Mouse (Mus musculus) midbrain, postnatal 0 days (tissue): Measurements from ENCODE around the gene Pitx3. TPM values are rescaled to one million over a fixed set of nuclear protein-coding genes. Genes with fewer than 3 reads are reported as not detected.

Experiments
- ATAC-seq: fragments of 200-750 bp; cut with Nextera tagmentation; 2 replicates; pipeline ENCODE4 v1.8.0; 2017; ENCODE audit warnings: moderate number of reproducible peaks, mild to moderate bottlenecking, moderate TSS enrichment, moderate library complexity; ENCODE audit not compliant: low FRiP score
- DNase-seq: peaks from one replicate; pipeline ENCODE4 v3.0.0-alpha.2; 2015; ENCODE audit warnings: low spot score
- H3K27ac ChIP-seq: fragments of 300-500 bp; sonication (generic); 2 replicates; pipeline ENCODE4 v1.5.1; 2014; ENCODE audit warnings: low read depth, mild to moderate bottlenecking, low read length, mixed read lengths
- H3K27me3 ChIP-seq: fragments of 300-500 bp; sonication (generic); 2 replicates; pipeline ENCODE4 v1.6.1; 2014; ENCODE audit warnings: low read length, control low read depth, mixed read lengths; ENCODE audit not compliant: insufficient read depth
- H3K36me3 ChIP-seq: fragments of 300-500 bp; sonication (generic); 2 replicates; pipeline ENCODE4 v1.6.1; 2014; ENCODE audit warnings: low read length, control low read depth, mixed read lengths; ENCODE audit not compliant: insufficient read depth
- H3K4me1 ChIP-seq: fragments of 300-500 bp; sonication (generic); 2 replicates; pipeline ENCODE4 v1.6.1; 2014; ENCODE audit warnings: mild to moderate bottlenecking, control low read depth, antibody characterized with exemption, low read length, mixed read lengths; ENCODE audit not compliant: insufficient read depth
- H3K4me2 ChIP-seq: fragments of 300-500 bp; sonication (generic); 2 replicates; pipeline ENCODE4 v1.6.1; 2014; ENCODE audit warnings: low read depth, mild to moderate bottlenecking, low read length, mixed read lengths; ENCODE audit not compliant: poor library complexity, severe bottlenecking
- H3K4me3 ChIP-seq: fragments of 300-500 bp; sonication (generic); 2 replicates; pipeline ENCODE4 v1.5.1; 2014; ENCODE audit warnings: low read depth, mild to moderate bottlenecking, low read length, moderate library complexity
- H3K9ac ChIP-seq: fragments of 300-500 bp; sonication (generic); replicated peaks from 2 replicates; pipeline ENCODE4 v1.6.1; 2014; ENCODE audit warnings: mild to moderate bottlenecking, low read length, moderate library complexity, mixed read lengths; ENCODE audit not compliant: poor library complexity, severe bottlenecking
- H3K9me3 ChIP-seq: fragments of 300-500 bp; sonication (generic); 2 replicates; pipeline ENCODE4 v1.6.1; 2016; ENCODE audit warnings: low read length, control low read depth
- CTCF ChIP-seq: IDR thresholded peaks from 2 replicates; pipeline ENCODE4 v1.5.1; 2016; ENCODE audit warnings: antibody characterized with exemption, mild to moderate bottlenecking
- WGBS: fragments of 180-500 bp; shearing (Covaris S2); extraction: QIAGEN DNeasy Blood & Tissue Kit; methylation state at CpG from one replicate; pipeline ENCODE4 v1.1.7; 2014; 5-methylcytosine and 5-hydroxymethylcytosine counted together
- polyA plus RNA-seq: library from polyadenylated mRNA; unstranded; fragments of >200 nt; fragmentation: Nextera tagmentation; extraction: Ambion mirVana; gene quantifications from 2 replicates; pipeline ENCODE4 v1.2.1, GENCODE M21; 2015
- total RNA-seq: library from RNA; depleted of rRNA; stranded (reverse); fragments of >200 nt; gene quantifications from 2 replicates; pipeline ENCODE4 v1.2.3, GENCODE M21; 2014; rRNA removed

Pitx3 gene
- 1.9 and 3.1 TPM in 2 replicates for total RNA-seq
- 2.5 and 2.7 TPM in 2 replicates for polyA plus RNA-seq

GRCm38 (mm10) chr19:46147511-46148371 lies at the start of gene Pitx3:
Pitx3 (minus strand) TSS chr19:46148326.
- Histone ChIP-seq H3K36me3 (no peaks in the 10 kb centered on the region), H3K4me3 (peak within 1 kb of the TSS; percentile 48), H3K9me3 (no peaks in the 10 kb centered on the region), H3K4me1 (peaks cover 9% of the 10 kb centered on the region), H3K27me3 (peaks cover 52% of the 10 kb centered on the region), H3K4me2 (peak within 1 kb of the TSS; percentile 100), H3K9ac (peak within 1 kb of the TSS; percentile 36; the same call in 1 of the 2 replicates), H3K27ac (no peak within 1 kb of the TSS)
- no peak for ATAC-seq
- WGBS: 1% methylated on average over 44 of the region's 47 CpGs
- DNase-seq: no peak
- no peak for TF ChIP-seq CTCF

- 80% methylated on average over 2 of the region's 2 CpGs for WGBS
- Histone ChIP-seq H3K27me3 (no peaks in the 10 kb centered on the region), H3K4me3 (no peak overlapping the region), H3K9me3 (no peaks in the 10 kb centered on the region), H3K9ac (no peak overlapping the region), H3K4me2 (no peak overlapping the region), H3K4me1 (no peaks in the 10 kb centered on the region), H3K27ac (no peak overlapping the region), H3K36me3 (no peaks in the 10 kb centered on the region)
- DNase-seq (no peak), ATAC-seq (no peak)
- TF ChIP-seq CTCF: no peak
These were observed 39.1 kb upstream of the Pitx3 start for GRCm38 (mm10) chr19:46187203-46187602.

GRCm38 (mm10) chr19:46186611-46187010 lies 38.5 kb upstream of the Pitx3 start:
- Histone ChIP-seq H3K4me1 (no peaks in the 10 kb centered on the region), H3K4me2 (no peak overlapping the region), H3K27ac (no peak overlapping the region), H3K9ac (no peak overlapping the region), H3K27me3 (no peaks in the 10 kb centered on the region), H3K4me3 (no peak overlapping the region), H3K36me3 (no peaks in the 10 kb centered on the region), H3K9me3 (no peaks in the 10 kb centered on the region)
- ATAC-seq (no peak), DNase-seq (no peak)
- TF ChIP-seq CTCF: no peak
- 60% methylated on average over 3 of the region's 3 CpGs for WGBS

GRCm38 (mm10) chr19:46182241-46182640 lies 34.1 kb upstream of the Pitx3 start:
- Histone ChIP-seq H3K4me2 (no peak overlapping the region), H3K4me3 (no peak overlapping the region), H3K4me1 (no peaks in the 10 kb centered on the region), H3K27me3 (no peaks in the 10 kb centered on the region), H3K9ac (no peak overlapping the region), H3K27ac (no peak overlapping the region), H3K36me3 (no peaks in the 10 kb centered on the region), H3K9me3 (no peaks in the 10 kb centered on the region)
- no peak for TF ChIP-seq CTCF
- ATAC-seq (no peak), DNase-seq (no peak)
- 89% methylated on average over 3 of the region's 3 CpGs for WGBS

GRCm38 (mm10) chr19:46180274-46180673 lies 32.1 kb upstream of the Pitx3 start:
- Histone ChIP-seq H3K4me3 (no peak overlapping the region), H3K9ac (no peak overlapping the region), H3K9me3 (no peaks in the 10 kb centered on the region), H3K4me2 (no peak overlapping the region), H3K27me3 (no peaks in the 10 kb centered on the region), H3K27ac (no peak overlapping the region), H3K4me1 (no peaks in the 10 kb centered on the region), H3K36me3 (no peaks in the 10 kb centered on the region)
- ATAC-seq: no peak
- no peak for TF ChIP-seq CTCF
- WGBS: 94% methylated on average over 2 of the region's 2 CpGs
- DNase-seq: no peak

- no peak for DNase-seq
These were observed 28.9 kb upstream of the Pitx3 start for GRCm38 (mm10) chr19:46177046-46177445.

More at GRCm38 (mm10) chr19:46177046-46177445, 28.9 kb upstream of the Pitx3 start:
- no peak for ATAC-seq
- H3K36me3 ChIP-seq: no peaks in the 10 kb centered on the region
- H3K27me3 ChIP-seq: no peaks in the 10 kb centered on the region
- no peak overlapping the region for H3K4me3 ChIP-seq
- H3K9ac ChIP-seq: no peak overlapping the region
- no peak for TF ChIP-seq CTCF
- no peak overlapping the region for H3K27ac ChIP-seq
- no peaks in the 10 kb centered on the region for H3K9me3 ChIP-seq
- H3K4me2 ChIP-seq: no peak overlapping the region
- no peaks in the 10 kb centered on the region for H3K4me1 ChIP-seq
- WGBS: 53% methylated on average over 5 of the region's 5 CpGs
